Mouse (Mus musculus) stomach, embryonic 16.5 days (tissue): ENCODE data around the gene Nectin1. TPM values are rescaled to one million over a fixed set of nuclear protein-coding genes. Genes with fewer than 3 reads are reported as not detected.

Experiments
- ATAC-seq: fragments of 200-750 bp; cut with Nextera tagmentation; 2 replicates; pipeline ENCODE4 v1.8.0; 2017; ENCODE audit warnings: moderate number of reproducible peaks, moderate TSS enrichment; ENCODE audit not compliant: insufficient read depth, low FRiP score
- H3K27ac ChIP-seq: fragments of 300-500 bp; sonication (generic); 2 replicates; pipeline ENCODE4 v1.5.1; 2014; ENCODE audit warnings: low read length
- H3K27me3 ChIP-seq: fragments of 300-500 bp; sonication (generic); 2 replicates; pipeline ENCODE4 v1.6.1; 2014; ENCODE audit warnings: low read length, control low read depth, mixed read lengths; ENCODE audit not compliant: control insufficient read depth, insufficient read depth
- H3K36me3 ChIP-seq: fragments of 300-500 bp; sonication (generic); 2 replicates; pipeline ENCODE4 v1.6.1; 2014; ENCODE audit warnings: low read length; ENCODE audit not compliant: control insufficient read depth, insufficient read depth
- H3K4me1 ChIP-seq: fragments of 300-500 bp; sonication (generic); 2 replicates; pipeline ENCODE4 v1.6.1; 2014; ENCODE audit warnings: low read length, control low read depth, mixed read lengths; ENCODE audit not compliant: control insufficient read depth, insufficient read depth
- H3K4me2 ChIP-seq: fragments of 300-500 bp; sonication (generic); 2 replicates; pipeline ENCODE4 v1.6.1; 2014; ENCODE audit warnings: low read depth, low read length, mixed read lengths
- H3K4me3 ChIP-seq: fragments of 300-500 bp; sonication (generic); replicated peaks from 2 replicates; pipeline ENCODE4 v1.5.1; 2014; ENCODE audit warnings: mild to moderate bottlenecking, low read length
- H3K9ac ChIP-seq: fragments of 300-500 bp; sonication (generic); 2 replicates; pipeline ENCODE4 v1.6.1; 2014; ENCODE audit warnings: low read length
- H3K9me3 ChIP-seq: fragments of 300-500 bp; sonication (generic); replicated peaks from 2 replicates; pipeline ENCODE4 v1.6.1; 2016; ENCODE audit warnings: low read length, control low read depth; ENCODE audit not compliant: control insufficient read depth
- WGBS: fragments of 180-500 bp; shearing (Covaris S2); extraction: QIAGEN DNeasy Blood & Tissue Kit; methylation state at CpG from one replicate; pipeline ENCODE4 v1.1.7; 2014; 5-methylcytosine and 5-hydroxymethylcytosine counted together
- polyA plus RNA-seq: library from polyadenylated mRNA; unstranded; fragments of >200 nt; fragmentation: Nextera tagmentation; extraction: Ambion mirVana; gene quantifications from 2 replicates; pipeline ENCODE4 v1.2.1, GENCODE M21; 2015

Gene Nectin1
- polyA plus RNA-seq, 1 experiment from 2014 or later = 8.9 TPM

DNA sequence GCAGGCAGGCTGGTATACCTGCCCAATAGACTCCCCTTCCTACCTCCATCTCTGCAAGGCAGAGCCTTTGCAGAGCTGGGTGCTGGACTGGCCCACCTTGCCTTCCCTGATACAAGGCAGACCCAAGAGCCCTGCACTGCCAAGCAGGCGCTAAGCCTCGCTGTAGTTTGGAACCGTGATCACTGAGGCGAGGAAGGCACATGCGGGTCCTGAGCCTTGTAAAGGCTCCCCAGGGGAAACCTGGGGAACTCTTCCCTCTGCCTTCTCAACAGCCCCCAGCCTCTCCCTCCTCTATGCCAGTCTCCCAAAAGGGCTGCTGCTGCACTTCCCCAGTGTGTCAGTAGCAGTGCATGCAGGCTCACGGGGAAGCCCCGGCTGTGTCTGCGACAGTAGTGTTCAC, 37.1 kb downstream of the Nectin1 start:
- ATAC-seq = no peak
- 48% methylated on average over 8 of the region's 8 CpGs for WGBS
- Histone ChIP-seq H3K9ac (peak overlapping the region; percentile 37; the same call in 1 of the 2 replicates), H3K27me3 (no peaks in the 10 kb centered on the region), H3K4me3 (no peak overlapping the region), H3K9me3 (no peaks in the 10 kb centered on the region), H3K4me2 (no peak overlapping the region), H3K4me1 (peaks cover 30% of the 10 kb centered on the region), H3K27ac (peak overlapping the region; percentile 36; the same call in 1 of the 2 replicates), H3K36me3 (no peaks in the 10 kb centered on the region)

DNA sequence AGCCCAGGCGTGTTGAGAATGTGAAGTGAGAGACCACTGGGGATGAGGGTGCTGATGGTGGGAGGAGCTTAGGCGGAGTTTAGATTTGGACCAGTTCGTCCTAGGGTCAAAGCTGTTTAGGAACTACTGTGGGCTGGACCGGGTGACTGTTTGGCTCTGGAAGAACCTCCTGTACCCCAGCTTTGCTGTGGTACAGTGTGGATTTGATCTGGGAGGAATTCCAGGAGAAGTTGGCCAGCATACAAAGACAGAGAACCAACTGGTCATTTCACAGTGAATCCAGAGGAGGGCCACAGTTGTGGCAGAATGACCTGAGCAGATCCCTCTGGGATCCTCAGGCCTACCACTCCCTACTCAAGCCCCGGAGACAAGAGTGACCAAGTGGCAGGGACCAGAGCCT, 38.6 kb downstream of the Nectin1 start:
- Histone ChIP-seq H3K4me1 (peaks cover 36% of the 10 kb centered on the region), H3K4me3 (no peak overlapping the region), H3K27me3 (no peaks in the 10 kb centered on the region), H3K9me3 (no peaks in the 10 kb centered on the region), H3K9ac (no peak overlapping the region; the same call in 1 of the 2 replicates), H3K27ac (peak overlapping the region; percentile 6; the same call in 1 of the 2 replicates), H3K36me3 (no peaks in the 10 kb centered on the region), H3K4me2 (no peak overlapping the region)
- no peak for ATAC-seq
- 53% methylated on average over 5 of the region's 5 CpGs for WGBS

DNA sequence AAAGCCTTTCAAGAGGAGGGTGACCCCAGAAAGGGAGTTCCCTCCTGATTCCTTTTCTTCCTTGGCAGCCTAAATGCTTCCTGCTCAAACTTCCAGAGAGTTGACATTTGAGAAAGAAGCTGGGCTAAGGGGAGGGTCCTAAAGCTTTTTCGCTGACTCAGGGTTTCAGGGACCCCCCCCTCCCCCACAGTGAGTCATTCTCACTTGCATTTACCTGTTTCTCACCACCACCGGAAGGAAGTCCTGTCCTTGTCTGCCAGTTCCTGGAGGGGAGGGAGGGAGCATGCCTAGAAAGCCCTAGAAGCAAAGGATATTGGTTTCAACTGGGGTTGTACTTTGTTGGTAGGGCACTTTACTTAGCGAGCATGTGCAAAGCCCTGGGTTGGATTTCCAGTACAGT, 40.2 kb downstream of the Nectin1 start:
- Histone ChIP-seq H3K36me3 (no peaks in the 10 kb centered on the region), H3K4me2 (no peak overlapping the region), H3K27ac (peak overlapping the region; percentile 88), H3K9me3 (no peaks in the 10 kb centered on the region), H3K4me3 (no peak overlapping the region), H3K9ac (no peak overlapping the region), H3K27me3 (no peaks in the 10 kb centered on the region), H3K4me1 (peaks cover 40% of the 10 kb centered on the region)
- no peak for ATAC-seq
- WGBS = 35% methylated on average over 3 of the region's 3 CpGs

DNA sequence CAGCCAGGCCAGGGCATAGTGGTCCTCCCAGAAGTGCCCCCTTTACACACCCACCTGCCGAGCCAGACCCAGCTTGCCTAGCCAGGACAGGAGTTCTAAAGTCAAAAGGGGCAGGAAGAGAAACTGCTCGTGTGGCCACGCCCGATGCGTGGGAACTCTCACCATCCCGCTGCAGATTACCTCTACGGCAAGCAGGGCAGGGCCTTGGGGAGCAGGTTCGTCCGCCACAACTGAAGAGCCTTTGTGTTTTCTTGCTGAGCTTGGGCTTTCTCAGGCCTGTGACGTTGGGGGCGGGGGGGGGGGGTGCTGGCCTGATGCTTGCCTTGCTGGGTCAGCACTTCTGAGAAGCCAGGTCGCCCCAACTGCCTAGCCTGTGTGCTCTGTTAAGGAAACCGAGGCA, 41.1 kb downstream of the Nectin1 start:
- peak; percentile 14; the same call in 1 of the 2 replicates for ATAC-seq
- WGBS = 65% methylated on average over 13 of the region's 13 CpGs
- peak overlapping the region; percentile 26; the same call in 1 of the 2 replicates for H3K9ac ChIP-seq
- H3K27me3 ChIP-seq = no peaks in the 10 kb centered on the region
- no peaks in the 10 kb centered on the region for H3K9me3 ChIP-seq
- peaks cover 40% of the 10 kb centered on the region for H3K4me1 ChIP-seq
- peak overlapping the region; percentile 88 for H3K27ac ChIP-seq
- H3K4me3 ChIP-seq = no peak overlapping the region
- no peak overlapping the region for H3K4me2 ChIP-seq
- no peaks in the 10 kb centered on the region for H3K36me3 ChIP-seq

DNA sequence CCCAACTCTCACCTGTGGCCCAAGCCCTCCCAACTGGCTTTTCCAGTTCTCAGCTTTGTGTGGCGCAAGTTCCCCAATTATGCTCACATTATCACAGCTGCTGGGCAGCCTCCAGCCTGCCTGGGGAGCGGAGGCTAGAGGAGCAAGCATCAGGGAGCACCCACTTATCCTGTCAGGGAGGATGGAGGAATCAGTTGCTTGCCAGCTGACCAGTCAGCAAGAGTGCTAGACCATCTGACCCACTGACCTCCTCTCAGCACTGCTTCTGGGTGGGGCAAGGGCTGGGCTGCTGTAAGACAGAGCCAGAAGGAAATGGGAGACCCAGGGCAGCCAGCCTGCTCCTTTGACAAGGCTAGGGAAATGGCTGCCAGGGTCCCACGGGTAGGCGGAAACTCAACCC, 43.8 kb downstream of the Nectin1 start:
- ATAC-seq = peak; percentile 42; the same call in 1 of the 2 replicates
- Histone ChIP-seq H3K4me2 (no peak overlapping the region), H3K27ac (peak overlapping the region; percentile 80), H3K27me3 (no peaks in the 10 kb centered on the region), H3K4me1 (peaks cover 31% of the 10 kb centered on the region), H3K9ac (no peak overlapping the region), H3K36me3 (no peaks in the 10 kb centered on the region), H3K4me3 (no peak overlapping the region), H3K9me3 (no peaks in the 10 kb centered on the region)
- WGBS = 47% methylated on average over 4 of the region's 4 CpGs

DNA sequence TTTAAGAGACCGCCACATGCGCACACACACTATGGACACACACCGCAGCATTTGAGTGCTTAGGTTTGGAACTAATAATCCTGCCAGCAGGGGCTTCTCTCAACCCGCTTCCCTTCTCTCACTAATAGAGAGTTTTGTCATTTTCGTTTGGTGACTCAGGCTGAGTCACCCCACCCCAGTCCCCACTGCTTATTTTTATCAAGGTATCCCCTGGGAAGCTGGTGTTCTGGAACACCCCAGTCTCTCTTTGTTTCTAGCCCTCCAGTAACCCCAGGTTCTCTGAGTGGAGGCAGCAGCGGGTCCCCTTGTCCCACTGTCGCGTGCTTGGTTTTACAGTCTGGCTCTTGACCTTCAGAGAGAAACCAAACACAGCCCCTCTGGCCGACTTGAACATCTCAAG, 48.9 kb downstream of the Nectin1 start:
- Histone ChIP-seq H3K4me2 (no peak overlapping the region), H3K9me3 (no peaks in the 10 kb centered on the region), H3K4me3 (no peak overlapping the region), H3K4me1 (peaks cover 12% of the 10 kb centered on the region; the same call in 1 of the 2 replicates), H3K27me3 (no peaks in the 10 kb centered on the region), H3K36me3 (no peaks in the 10 kb centered on the region), H3K27ac (no peak overlapping the region), H3K9ac (no peak overlapping the region)
- WGBS = 87% methylated on average over 9 of the region's 9 CpGs
- ATAC-seq = no peak

DNA sequence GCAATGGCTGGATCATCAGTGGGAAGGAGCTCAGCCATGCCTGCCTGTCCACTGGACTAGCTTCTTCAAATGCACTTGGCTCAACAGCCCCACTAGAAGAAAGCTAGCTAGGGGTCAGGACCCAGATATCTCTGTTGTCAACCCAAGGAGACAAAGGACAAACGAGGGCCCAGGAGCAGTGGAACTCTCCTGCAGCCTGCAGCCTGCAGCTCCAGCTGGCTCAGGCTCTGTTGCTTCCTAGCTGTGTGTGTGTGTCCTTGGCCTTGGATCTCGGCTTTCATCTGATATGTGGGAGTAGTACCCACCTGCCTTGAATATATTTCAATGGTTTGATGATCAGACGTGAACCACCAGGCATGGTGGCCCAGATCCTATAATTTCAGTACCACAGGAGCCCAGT, 49.6 kb downstream of the Nectin1 start:
- no peaks in the 10 kb centered on the region for H3K27me3 ChIP-seq
- no peaks in the 10 kb centered on the region for H3K36me3 ChIP-seq
- peaks cover 8% of the 10 kb centered on the region; the same call in 1 of the 2 replicates for H3K4me1 ChIP-seq
- H3K9me3 ChIP-seq = no peaks in the 10 kb centered on the region
- 66% methylated on average over 3 of the region's 3 CpGs for WGBS
- H3K4me3 ChIP-seq = no peak overlapping the region
- no peak for ATAC-seq
- H3K9ac ChIP-seq = no peak overlapping the region
- H3K4me2 ChIP-seq = no peak overlapping the region
- H3K27ac ChIP-seq = no peak overlapping the region

DNA sequence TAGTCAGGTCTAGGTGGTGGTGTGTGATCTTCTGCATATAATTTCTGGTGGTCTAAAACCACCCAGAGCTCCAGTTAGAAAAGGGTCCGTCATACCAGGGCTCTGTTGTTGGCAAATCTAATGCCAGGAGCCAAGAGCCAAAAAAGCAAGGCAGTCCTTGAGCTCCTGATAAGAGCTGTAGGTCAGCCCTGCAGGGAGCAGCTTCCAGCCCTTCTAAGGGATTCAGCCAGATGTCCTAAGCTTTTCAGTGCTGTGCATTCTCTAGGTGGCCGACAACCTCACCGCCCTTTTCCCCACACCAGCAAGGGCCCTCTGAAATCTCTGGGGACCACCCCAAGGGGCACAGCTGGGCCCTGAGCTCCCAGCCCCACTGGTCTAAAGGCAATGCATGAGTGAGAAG, 52.2 kb downstream of the Nectin1 start:
- no peak for ATAC-seq
- Histone ChIP-seq H3K4me2 (no peak overlapping the region), H3K27ac (peak overlapping the region; percentile 77; the same call in 1 of the 2 replicates), H3K4me3 (no peak overlapping the region), H3K4me1 (peaks cover 7% of the 10 kb centered on the region; the same call in 1 of the 2 replicates), H3K9ac (no peak overlapping the region), H3K27me3 (no peaks in the 10 kb centered on the region), H3K9me3 (no peaks in the 10 kb centered on the region), H3K36me3 (no peaks in the 10 kb centered on the region)
- WGBS = 87% methylated on average over 3 of the region's 3 CpGs

DNA sequence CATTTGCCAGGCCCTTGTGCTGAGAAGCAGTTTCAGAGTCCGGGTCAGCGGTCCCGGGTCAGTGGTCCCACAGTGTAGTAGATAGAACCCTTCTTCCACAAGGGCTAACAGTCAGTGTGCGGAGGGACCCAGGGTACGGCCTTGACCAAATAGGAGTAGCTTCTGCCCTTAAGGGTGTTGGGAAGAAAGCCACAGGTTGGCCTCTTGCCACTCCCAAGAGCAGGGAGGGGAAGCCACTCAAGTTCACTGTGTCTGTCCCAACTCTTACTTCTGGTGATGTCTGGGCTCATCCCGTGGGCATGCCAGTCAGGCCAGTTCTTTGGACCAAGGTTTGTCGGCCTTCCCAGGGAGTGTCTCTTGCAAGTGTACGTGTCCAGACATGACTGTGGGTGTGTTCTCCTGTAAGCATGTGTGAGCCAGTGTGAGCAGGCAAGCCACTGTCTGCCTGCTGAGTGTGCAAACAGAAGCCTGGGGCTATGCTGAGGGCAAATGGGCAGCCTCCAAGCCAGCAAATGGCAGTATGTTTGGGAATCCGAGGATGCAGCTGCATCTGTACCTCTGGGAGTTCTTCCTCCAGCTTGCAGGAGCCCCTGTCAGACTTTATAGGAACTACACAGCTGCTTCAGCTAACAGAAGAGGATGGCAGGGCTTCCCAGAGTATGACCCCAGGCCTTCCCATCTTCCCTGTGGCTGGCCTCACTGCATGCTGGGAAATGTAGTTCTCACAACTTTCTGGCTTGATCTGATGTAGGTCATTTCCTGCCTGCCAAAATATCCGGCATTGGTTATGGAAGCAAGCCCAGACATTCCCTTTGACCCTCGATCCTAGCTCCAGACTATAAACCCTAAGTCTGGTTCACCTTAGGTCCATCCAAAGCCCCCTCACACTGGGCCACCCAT, 53.3 kb downstream of the Nectin1 start:
- WGBS = 71% methylated on average over 11 of the region's 11 CpGs
- Histone ChIP-seq H3K27me3 (no peaks in the 10 kb centered on the region), H3K4me3 (no peak overlapping the region), H3K9me3 (no peaks in the 10 kb centered on the region), H3K9ac (no peak overlapping the region; the same call in 1 of the 2 replicates), H3K27ac (peak overlapping the region; percentile 77), H3K36me3 (no peaks in the 10 kb centered on the region), H3K4me2 (no peak overlapping the region), H3K4me1 (peaks cover 7% of the 10 kb centered on the region; the same call in 1 of the 2 replicates)
- peak; percentile 68; the same call in 1 of the 2 replicates for ATAC-seq
